Mouse (Mus musculus): ENCODE results near the gene Fbxo28.

The Fbxo28 gene

GRCm38 (mm10) chr1:182340281-182340680, 1.1 kb downstream of the Fbxo28 start:
- DNase-seq: no peak

- DNase-seq: no peak
Observed at GRCm38 (mm10) chr1:182338961-182339565, 2.4 kb downstream of the Fbxo28 start.

DNA sequence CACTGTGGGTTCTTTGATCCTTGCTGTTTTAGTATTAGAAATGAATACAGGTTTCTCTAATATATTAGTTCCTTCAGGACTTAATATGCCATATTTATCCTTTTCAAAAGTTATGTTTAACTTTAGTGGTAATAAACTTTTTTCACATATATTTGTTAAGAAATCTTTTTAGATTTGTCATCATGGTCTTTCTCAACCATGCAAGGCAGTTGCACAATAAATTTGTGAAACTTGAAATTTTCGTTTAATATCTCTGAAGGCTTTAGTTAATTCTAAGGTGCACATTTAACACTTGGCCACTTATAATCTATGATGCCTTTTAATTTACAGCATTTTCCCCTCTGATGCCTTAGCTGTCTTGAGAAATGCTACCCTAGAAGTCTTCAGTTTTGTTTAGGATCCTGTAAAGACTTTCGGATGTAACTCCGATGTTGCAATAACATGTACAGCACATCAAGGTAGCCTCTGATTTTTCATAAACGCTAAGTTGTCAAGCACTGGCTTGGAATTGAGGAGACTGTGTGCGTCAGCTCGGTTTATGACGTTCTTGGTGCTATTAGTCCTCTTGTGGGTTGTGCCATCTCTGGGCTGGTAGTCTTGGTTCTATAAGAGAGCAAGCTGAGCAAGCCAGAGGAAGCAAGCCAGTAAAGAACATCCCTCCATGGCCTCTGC, 7.5 kb downstream of the Fbxo28 start:
- peak; percentile 55 for DNase-seq

DNA sequence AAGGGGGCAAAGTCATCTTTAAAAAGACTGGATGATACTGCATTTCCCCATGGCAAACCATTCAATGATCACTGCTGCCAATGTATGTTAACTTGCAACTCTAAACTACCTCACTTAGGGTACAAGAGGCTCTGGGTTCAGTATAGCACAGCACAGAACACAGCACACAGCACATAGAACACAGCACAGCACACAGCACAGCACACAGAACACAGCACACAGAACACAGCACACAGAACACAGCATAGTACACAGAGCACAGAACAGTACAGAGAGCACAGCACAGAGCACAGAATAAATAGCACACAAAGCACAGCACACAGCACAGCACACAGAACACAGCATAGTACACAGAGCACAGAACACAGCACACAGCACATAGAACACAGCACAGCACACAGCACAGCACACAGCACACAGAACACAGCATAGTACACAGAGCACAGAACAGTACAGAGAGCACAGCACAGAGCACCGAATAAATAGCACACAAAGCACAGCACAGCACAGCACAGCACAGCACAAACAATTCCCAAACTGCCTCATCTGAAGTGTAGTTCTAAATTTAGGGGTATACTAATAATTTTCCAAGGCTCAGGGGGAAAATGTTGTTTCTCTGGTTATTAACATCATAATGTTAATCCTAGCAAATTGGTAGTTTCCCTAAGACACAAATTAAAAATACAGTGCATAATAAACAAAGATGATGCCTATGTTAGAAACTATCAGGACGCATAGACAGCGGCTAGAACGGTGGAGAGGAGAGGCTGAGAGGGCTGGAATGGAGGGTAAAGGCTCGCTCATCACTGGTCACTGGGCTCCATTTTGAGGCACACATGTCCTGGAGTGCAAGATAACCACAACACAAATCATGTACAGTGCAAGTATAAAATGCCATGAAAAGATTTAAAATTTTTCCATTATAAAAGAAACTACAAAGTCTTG, 9.1 kb downstream of the Fbxo28 start:
- peak; percentile 23 for DNase-seq

- DNase-seq: peak; percentile 36
Observed at GRCm38 (mm10) chr1:182325919-182326318, 15.5 kb downstream of the Fbxo28 start.

DNA sequence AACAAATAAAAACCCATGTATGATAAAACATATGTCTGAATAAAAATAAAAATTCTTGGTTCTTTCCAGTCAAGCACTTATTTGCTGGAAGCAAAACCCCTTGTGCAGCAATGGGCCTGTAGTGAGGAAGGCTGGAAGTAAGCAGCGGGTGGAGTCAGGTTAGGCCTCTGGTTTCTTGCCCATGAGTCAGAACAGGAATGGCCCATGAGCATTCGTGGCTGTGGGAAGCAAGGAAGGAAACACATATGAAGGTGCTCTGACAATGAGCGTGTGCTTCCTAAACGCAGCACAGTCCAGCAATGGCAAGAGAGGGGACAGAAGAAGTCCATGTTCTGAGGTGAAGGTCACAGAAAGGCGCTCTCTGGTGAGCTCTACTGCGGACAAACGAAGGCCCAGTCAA, 16.9 kb downstream of the Fbxo28 start:
- DNase-seq: peak; percentile 59

GRCm38 (mm10) chr1:182323139-182323538, 18.3 kb downstream of the Fbxo28 start:
- peak; percentile 37 for DNase-seq

DNA sequence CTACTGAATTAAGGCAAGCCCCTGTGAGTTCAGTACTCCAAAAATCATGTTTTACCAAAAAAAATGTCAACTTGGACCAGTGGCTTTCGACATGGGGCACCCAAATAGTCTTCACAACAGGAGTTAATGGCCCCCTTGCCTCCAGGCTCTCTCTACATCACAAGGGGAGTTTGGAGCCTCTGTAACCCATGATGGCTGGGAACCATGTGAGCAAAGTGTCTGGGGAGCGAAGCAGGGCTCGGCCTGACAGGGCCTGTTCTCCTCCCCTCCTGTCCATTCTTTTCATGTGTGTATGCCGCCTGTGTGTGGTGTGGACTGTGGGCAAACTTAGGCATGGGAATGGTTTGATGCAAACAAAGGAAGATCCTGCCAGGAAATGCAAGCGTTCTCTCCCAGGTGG, 27.2 kb downstream of the Fbxo28 start:
- DNase-seq: peak; percentile 55

GRCm38 (mm10) chr1:182313181-182313580, 28.2 kb downstream of the Fbxo28 start:
- peak; percentile 57 for DNase-seq

GRCm38 (mm10) chr1:182311376-182311775, 30.1 kb downstream of the Fbxo28 start:
- peak; percentile 56 for DNase-seq

DNA sequence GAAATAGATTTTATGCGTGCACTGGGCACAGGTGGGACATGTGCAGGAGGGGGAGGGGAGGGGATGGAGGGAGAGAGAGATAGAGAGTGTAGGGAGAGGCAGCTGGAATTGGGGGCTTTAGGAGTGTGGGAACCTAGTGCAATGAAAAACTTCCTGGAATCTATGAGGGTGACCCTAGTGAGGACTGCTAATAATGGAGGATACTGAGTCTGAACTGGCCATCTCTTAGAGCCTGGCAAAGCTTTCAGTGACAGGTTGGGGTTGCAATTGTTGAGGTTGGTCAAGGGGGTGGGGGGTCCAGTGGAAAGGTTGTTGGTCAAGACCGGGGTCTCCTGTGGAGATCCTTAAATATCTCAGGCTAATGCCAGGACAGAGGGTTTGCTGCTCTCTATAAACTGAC, 31.1 kb downstream of the Fbxo28 start:
- peak; percentile 55 for DNase-seq

GRCm38 (mm10) chr1:182309403-182309802, 32.0 kb downstream of the Fbxo28 start:
- peak; percentile 4 for DNase-seq

DNA sequence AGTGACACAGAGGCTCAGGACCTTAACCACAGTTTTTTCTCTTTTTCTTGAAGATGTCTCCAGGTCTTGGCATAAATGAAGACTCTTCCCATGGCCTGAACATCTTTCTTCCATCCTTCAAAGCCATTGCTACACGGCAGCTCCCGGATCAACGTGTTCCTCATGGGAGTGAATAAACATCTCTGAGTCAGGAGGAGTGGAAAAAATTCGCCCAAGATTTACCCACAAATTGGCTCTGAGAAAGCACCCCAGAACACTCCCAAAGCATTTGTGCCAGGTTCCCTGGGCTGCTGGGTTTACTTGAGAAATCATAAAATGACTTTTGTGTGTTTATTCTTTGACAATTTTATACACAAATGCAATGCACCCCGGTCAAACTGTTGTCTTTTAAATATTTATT, 38.5 kb downstream of the Fbxo28 start:
- peak; percentile 18 for DNase-seq

- DNase-seq: peak; percentile 61
Observed at GRCm38 (mm10) chr1:182302176-182302870, 39.1 kb downstream of the Fbxo28 start.

- DNase-seq: peak; percentile 25
Observed at GRCm38 (mm10) chr1:182297821-182298220, 43.6 kb downstream of the Fbxo28 start.

- DNase-seq: peak; percentile 44
Observed at GRCm38 (mm10) chr1:182297246-182297645, 44.2 kb downstream of the Fbxo28 start.

- DNase-seq: peak; percentile 55
Observed at GRCm38 (mm10) chr1:182296816-182297215, 44.6 kb downstream of the Fbxo28 start.

GRCm38 (mm10) chr1:182296141-182296540, 45.3 kb downstream of the Fbxo28 start:
- DNase-seq: peak; percentile 64

GRCm38 (mm10) chr1:182292291-182292690, 49.1 kb downstream of the Fbxo28 start:
- peak; percentile 86 for DNase-seq

- peak; percentile 61 for DNase-seq
Observed at GRCm38 (mm10) chr1:182290741-182291140, 50.7 kb downstream of the Fbxo28 start.

DNA sequence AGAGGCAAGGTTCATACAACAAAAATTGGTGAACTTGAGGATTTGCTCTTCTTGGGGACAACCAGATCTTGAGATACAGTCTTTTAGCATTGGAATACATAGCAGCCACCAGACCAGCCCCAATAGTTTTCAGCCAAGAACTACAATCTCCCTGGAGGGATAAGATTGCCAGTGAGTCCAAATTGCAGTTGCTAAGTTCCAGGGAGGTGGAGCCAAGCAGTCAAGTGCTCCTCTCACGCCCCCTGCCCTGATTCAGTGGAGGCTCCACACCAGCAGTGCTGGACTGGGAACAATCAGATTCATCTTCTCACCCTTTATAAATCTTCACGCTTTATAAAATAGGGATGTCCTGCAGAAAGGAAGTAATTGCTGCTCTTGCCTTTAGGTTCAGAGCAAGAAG, 51.6 kb downstream of the Fbxo28 start:
- peak; percentile 87 for DNase-seq

- DNase-seq: no peak
Observed at GRCm38 (mm10) chr1:182288601-182289000, 52.8 kb downstream of the Fbxo28 start.

GRCm38 (mm10) chr1:182287781-182288180, 53.6 kb downstream of the Fbxo28 start:
- DNase-seq: peak; percentile 90

Data from heart, adult 11 months (tissue).